Mouse (Mus musculus): ENCODE data around the gene D630039A03Rik. TPM values are rescaled to one million over a fixed set of nuclear protein-coding genes. Genes with fewer than 3 reads are reported as not detected.

The D630039A03Rik gene
- polyA plus RNA-seq, 1 experiment from 2014 or later = 0.09 TPM

DNA sequence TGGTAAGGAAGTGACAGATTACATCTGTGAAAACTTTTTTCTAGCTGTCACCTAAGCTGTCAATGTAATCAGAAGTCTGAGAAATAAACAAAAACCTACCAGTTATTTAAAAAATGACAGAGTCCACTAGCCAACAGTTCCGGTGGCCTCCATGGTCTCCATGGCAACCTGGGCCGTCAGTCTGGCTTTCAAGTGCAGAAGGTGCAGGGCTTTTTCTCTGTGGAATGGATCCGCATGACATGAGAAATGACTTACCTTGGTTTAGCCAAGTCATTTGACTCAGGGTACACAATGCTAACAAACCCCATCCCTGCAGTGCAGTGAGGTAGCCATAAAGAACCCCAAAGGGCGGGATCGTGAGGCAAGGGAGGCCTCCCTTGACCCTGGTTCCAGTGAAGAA is 6.1 kb upstream of the D630039A03Rik start:
- Histone ChIP-seq H3K9me3 (no peaks in the 10 kb centered on the region), H3K27ac (no peak overlapping the region), H3K9ac (no peak overlapping the region), H3K4me1 (replicated peaks) (peaks cover 13% of the 10 kb centered on the region; the same call in 1 of the 2 replicates), H3K4me3 (no peak overlapping the region), H3K36me3 (no peaks in the 10 kb centered on the region), H3K4me2 (no peak overlapping the region), H3K27me3 (no peaks in the 10 kb centered on the region)
- 13% methylated on average over 5 of the region's 5 CpGs for WGBS
- ATAC-seq (ENCODE audit: low FRiP score) = no peak

DNA sequence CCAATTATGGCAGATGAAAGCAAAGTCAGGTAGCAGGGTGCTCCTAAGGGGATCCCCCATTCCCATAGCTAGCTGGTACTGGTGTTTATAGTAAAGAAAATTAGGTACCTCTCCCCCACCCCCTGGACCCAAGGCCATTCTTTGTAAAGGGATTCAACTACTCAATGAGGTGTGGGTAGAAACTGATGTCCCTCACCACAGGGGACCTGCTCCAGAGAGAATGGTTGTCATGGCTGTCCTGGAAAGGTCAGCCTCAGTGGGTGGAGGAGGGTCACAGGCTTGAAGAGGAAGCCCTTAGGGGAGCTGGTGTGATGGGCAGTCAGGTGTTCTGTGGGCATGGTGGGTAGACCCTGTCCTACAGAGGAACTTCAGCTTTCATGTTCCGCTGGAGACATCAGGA is 4.4 kb upstream of the D630039A03Rik start:
- 77% methylated on average over 1 of the region's 1 CpGs for WGBS
- no peak overlapping the region for H3K9ac ChIP-seq
- no peaks in the 10 kb centered on the region for H3K36me3 ChIP-seq

DNA sequence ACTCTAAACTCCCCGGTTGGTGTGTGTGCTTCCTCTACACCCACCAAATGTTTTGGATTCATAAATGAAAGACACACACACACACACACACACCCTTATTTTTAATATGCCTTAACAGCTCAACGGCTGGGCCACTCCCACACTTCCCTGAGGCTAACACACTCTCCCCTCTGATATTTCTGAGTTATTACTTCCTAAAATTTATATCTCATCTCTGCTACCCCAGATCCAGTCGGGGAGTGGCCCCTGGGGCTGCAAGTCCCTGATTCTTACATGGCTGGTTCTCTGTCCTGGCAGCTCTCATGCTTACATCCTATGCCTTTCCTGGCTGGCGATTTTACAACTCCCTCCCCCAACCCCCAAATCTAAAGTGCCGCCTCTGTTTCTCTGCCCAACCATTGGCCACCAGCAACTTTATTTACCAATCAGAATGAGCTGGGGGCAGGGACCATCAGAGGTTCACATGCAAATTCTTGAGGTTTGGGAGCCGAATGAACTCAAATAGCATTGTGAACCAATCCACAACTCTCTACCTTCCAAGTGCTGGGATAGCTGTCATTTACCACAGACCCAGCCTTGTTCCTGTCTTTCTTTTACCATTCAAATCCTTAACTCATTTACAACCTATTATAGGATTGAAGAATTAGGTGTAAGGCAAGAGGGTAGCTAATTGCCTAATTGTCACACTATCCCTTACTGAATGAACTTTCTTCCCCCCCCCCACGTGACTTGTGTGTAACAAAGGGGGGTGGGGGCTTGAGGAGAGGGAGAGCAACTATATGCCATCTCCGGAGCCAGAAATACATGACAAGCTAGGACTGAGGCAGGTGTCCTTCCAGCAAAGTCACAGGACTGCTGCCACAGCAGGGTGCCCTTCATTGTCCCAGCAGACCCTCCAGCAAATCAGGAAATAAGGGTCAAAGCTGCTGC is 3.7 kb upstream of the D630039A03Rik start:
- no peak overlapping the region for H3K9ac ChIP-seq
- H3K4me2 ChIP-seq = no peak overlapping the region
- H3K27me3 ChIP-seq = peaks cover 24% of the 10 kb centered on the region; the same call in 1 of the 2 replicates
- no peak overlapping the region for H3K4me3 ChIP-seq
- H3K4me1 ChIP-seq (replicated peaks) = peaks cover 24% of the 10 kb centered on the region
- no peaks in the 10 kb centered on the region for H3K9me3 ChIP-seq
- no peaks in the 10 kb centered on the region for H3K36me3 ChIP-seq
- H3K27ac ChIP-seq = no peak overlapping the region
- 15% methylated on average over 8 of the region's 8 CpGs for WGBS
- ATAC-seq (ENCODE audit: low FRiP score) = no peak

More for the DNA sequence above, 4.4 kb upstream of the D630039A03Rik start:
- Histone ChIP-seq H3K9me3 (no peaks in the 10 kb centered on the region), H3K27me3 (peaks cover 16% of the 10 kb centered on the region; the same call in 1 of the 2 replicates), H3K4me3 (no peak overlapping the region), H3K27ac (no peak overlapping the region), H3K4me1 (replicated peaks) (peaks cover 24% of the 10 kb centered on the region), H3K4me2 (no peak overlapping the region)
- no peak for ATAC-seq (ENCODE audit: low FRiP score)

GRCm38 (mm10) chr4:57916711-57917110 is 614 bp upstream of the D630039A03Rik start:
- no peak overlapping the region for H3K4me3 ChIP-seq
- ATAC-seq (ENCODE audit: low FRiP score) = no peak
- 84% methylated on average over 4 of the region's 4 CpGs for WGBS

DNA sequence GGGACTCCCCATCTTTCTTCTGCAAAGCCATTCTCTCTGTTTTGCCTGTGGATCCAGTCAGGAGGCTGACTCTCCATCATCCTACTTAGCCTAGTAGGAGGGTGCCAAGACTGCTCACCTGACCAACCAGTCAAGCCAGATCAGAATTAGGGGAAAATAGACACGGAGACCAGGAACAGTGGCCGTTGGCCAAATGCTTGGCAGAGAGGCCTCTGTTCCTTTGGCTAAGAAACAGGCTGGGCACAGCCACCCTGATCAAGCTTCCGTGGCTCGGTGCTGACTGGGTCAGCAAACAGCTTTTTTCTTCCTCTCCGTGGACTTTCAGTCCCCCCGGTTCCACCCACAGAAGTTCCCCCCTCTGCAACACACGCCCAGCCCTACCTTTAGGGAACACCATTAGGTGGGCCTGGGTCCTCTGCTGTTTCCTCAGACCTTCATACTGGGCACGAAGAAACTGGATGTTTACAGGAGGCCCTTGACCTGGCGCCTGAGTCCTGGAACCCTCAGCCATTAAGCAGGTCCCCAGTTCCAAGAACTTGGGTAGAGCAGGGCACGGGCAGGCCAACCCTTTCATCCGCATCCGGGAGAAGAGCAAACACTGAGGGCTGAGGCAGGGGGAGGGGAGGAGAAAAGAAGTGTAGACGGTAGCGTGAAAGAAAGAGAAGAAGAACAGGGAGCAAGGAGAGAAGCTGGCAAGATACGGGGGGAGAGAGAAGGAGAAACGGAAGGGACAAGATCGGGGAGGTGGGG is 706 bp downstream of the D630039A03Rik start:
- H3K9ac ChIP-seq = no peak overlapping the region
- ATAC-seq (ENCODE audit: low FRiP score) = no peak
- H3K4me2 ChIP-seq = no peak overlapping the region
- peaks cover 15% of the 10 kb centered on the region for H3K4me1 ChIP-seq (replicated peaks)
- WGBS = 43% methylated on average over 17 of the region's 17 CpGs
- no peak overlapping the region for H3K4me3 ChIP-seq
- H3K27ac ChIP-seq = no peak overlapping the region
- no peaks in the 10 kb centered on the region for H3K36me3 ChIP-seq
- no peaks in the 10 kb centered on the region for H3K9me3 ChIP-seq
- peaks cover 26% of the 10 kb centered on the region; the same call in 1 of the 2 replicates for H3K27me3 ChIP-seq

More at GRCm38 (mm10) chr4:57916711-57917110, 614 bp upstream of the D630039A03Rik start:
- Histone ChIP-seq H3K9ac (no peak overlapping the region), H3K27ac (no peak overlapping the region), H3K36me3 (no peaks in the 10 kb centered on the region), H3K4me1 (replicated peaks) (peaks cover 17% of the 10 kb centered on the region), H3K4me2 (no peak overlapping the region), H3K9me3 (no peaks in the 10 kb centered on the region), H3K27me3 (peaks cover 26% of the 10 kb centered on the region; the same call in 1 of the 2 replicates)

- WGBS = 79% methylated on average over 9 of the region's 10 CpGs
- Histone ChIP-seq H3K4me1 (replicated peaks) (peaks cover 11% of the 10 kb centered on the region), H3K9me3 (no peaks in the 10 kb centered on the region), H3K4me2 (no peak overlapping the region), H3K4me3 (no peak overlapping the region), H3K27ac (no peak overlapping the region), H3K27me3 (peaks cover 26% of the 10 kb centered on the region; the same call in 1 of the 2 replicates), H3K36me3 (no peaks in the 10 kb centered on the region), H3K9ac (no peak overlapping the region)
- ATAC-seq (ENCODE audit: low FRiP score) = no peak
Measured at GRCm38 (mm10) chr4:57914193-57915190, 1.6 kb downstream of the D630039A03Rik start.

- H3K9me3 ChIP-seq = no peaks in the 10 kb centered on the region
- no peak for ATAC-seq (ENCODE audit: low FRiP score)
- no peak overlapping the region for H3K9ac ChIP-seq
- no peak overlapping the region for H3K27ac ChIP-seq
- peaks cover 26% of the 10 kb centered on the region; the same call in 1 of the 2 replicates for H3K27me3 ChIP-seq
- no peak overlapping the region for H3K4me2 ChIP-seq
- H3K4me1 ChIP-seq (replicated peaks) = peaks cover 11% of the 10 kb centered on the region
- no peaks in the 10 kb centered on the region for H3K36me3 ChIP-seq
- H3K4me3 ChIP-seq = no peak overlapping the region
Measured at GRCm38 (mm10) chr4:57913021-57913420, 3.1 kb downstream of the D630039A03Rik start.

GRCm38 (mm10) chr4:57908860-57909259 is 7.2 kb downstream of the D630039A03Rik start:
- no peaks in the 10 kb centered on the region for H3K27me3 ChIP-seq
- WGBS = 87% methylated on average over 6 of the region's 6 CpGs

GRCm38 (mm10) chr4:57906708-57907107 is 9.4 kb downstream of the D630039A03Rik start:
- WGBS = 62% methylated on average over 2 of the region's 2 CpGs
- no peak overlapping the region for H3K9ac ChIP-seq
- no peaks in the 10 kb centered on the region for H3K27me3 ChIP-seq
- no peaks in the 10 kb centered on the region for H3K36me3 ChIP-seq
- no peak overlapping the region for H3K4me2 ChIP-seq
- no peaks in the 10 kb centered on the region for H3K9me3 ChIP-seq
- no peak overlapping the region for H3K27ac ChIP-seq
- no peak overlapping the region for H3K4me3 ChIP-seq
- peaks cover 4% of the 10 kb centered on the region; the same call in 1 of the 2 replicates for H3K4me1 ChIP-seq (replicated peaks)
- ATAC-seq (ENCODE audit: low FRiP score) = no peak

More at GRCm38 (mm10) chr4:57908860-57909259, 7.2 kb downstream of the D630039A03Rik start:
- no peak for ATAC-seq (ENCODE audit: low FRiP score)
- Histone ChIP-seq H3K27ac (no peak overlapping the region), H3K4me1 (replicated peaks) (peaks cover 4% of the 10 kb centered on the region; the same call in 1 of the 2 replicates), H3K9ac (no peak overlapping the region), H3K4me3 (no peak overlapping the region), H3K9me3 (no peaks in the 10 kb centered on the region), H3K4me2 (no peak overlapping the region), H3K36me3 (no peaks in the 10 kb centered on the region)

DNA sequence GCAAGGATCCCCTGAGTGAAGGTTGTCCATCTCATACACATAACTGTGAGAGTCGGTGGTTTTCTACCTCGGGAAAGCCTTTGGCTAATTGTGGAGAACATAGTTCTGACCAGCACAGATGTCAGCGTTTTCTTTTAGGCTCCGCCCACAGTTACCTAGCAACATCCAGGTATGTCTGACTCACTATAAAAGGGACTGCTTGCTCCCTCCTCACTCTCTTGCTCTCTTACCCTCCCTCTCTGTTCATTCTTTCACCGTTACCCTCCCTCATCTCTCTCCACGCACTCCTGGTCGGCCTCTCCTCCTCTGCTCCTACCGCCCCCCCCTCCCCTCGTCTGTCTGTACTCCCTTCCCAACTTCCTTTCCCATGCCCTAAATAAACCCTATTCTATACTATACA is 11.5 kb downstream of the D630039A03Rik start:
- no peak overlapping the region for H3K4me3 ChIP-seq
- no peaks in the 10 kb centered on the region for H3K27me3 ChIP-seq
- peaks cover 4% of the 10 kb centered on the region; the same call in 1 of the 2 replicates for H3K4me1 ChIP-seq (replicated peaks)
- H3K9ac ChIP-seq = no peak overlapping the region
- no peak overlapping the region for H3K27ac ChIP-seq
- H3K9me3 ChIP-seq = no peaks in the 10 kb centered on the region
- H3K4me2 ChIP-seq = no peak overlapping the region
- H3K36me3 ChIP-seq = no peaks in the 10 kb centered on the region
- peak; percentile 62 for ATAC-seq (ENCODE audit: low FRiP score)
- WGBS = 23% methylated on average over 9 of the region's 9 CpGs

GRCm38 (mm10) chr4:57904211-57904610 is 11.9 kb downstream of the D630039A03Rik start:
- Histone ChIP-seq H3K27me3 (no peaks in the 10 kb centered on the region), H3K36me3 (no peaks in the 10 kb centered on the region), H3K4me1 (replicated peaks) (peaks cover 4% of the 10 kb centered on the region; the same call in 1 of the 2 replicates), H3K4me2 (no peak overlapping the region), H3K27ac (no peak overlapping the region), H3K9ac (no peak overlapping the region), H3K9me3 (no peaks in the 10 kb centered on the region), H3K4me3 (no peak overlapping the region)
- WGBS = 13% methylated on average over 5 of the region's 5 CpGs
- ATAC-seq (ENCODE audit: low FRiP score) = peak; percentile 35; the same call in 1 of the 2 replicates

Data from hindbrain, embryonic 13.5 days (tissue).